In genomic region chr17:24211631-24212440, GRCm38 (mm10) we compare ENCODE assay signal across 7 mouse cellular contexts. TPM values are rescaled to one million over a fixed set of nuclear protein-coding genes. Genes with fewer than 3 reads are reported as not detected.
DNase-seq lines count a peak whose midpoint lies in the region; ATAC-seq and TF ChIP-seq lines count a peak whose summit lies in the region.

No protein-coding gene starts in this region.

- peak overlapping the region; percentile 52 for H3K4me3 ChIP-seq in forebrain, embryonic 13.5 days
- peak overlapping the region; percentile 53 for H3K4me3 ChIP-seq in hindbrain, embryonic 12.5 days
- peak overlapping the region; percentile 35 for H3K4me3 ChIP-seq in lung, postnatal 0 days (ENCODE audit: low read depth, low read length)

- H3K9me3 ChIP-seq in forebrain, embryonic 13.5 days (replicated peaks), result no peaks in the 10 kb centered on the region
- no peaks in the 10 kb centered on the region for H3K9me3 ChIP-seq in hindbrain, embryonic 12.5 days (replicated peaks)
- H3K9me3 ChIP-seq in lung, postnatal 0 days (ENCODE audit: low read length), result no peaks in the 10 kb centered on the region

- H3K27me3 ChIP-seq in forebrain, embryonic 13.5 days, result peaks cover 31% of the 10 kb centered on the region
- peaks cover 27% of the 10 kb centered on the region for H3K27me3 ChIP-seq in hindbrain, embryonic 12.5 days
- H3K27me3 ChIP-seq in lung, postnatal 0 days (replicated peaks; ENCODE audit: insufficient read depth, low read length), result 0 out of 2 replicates have a peak, but pooled peaks cover 11% of the 10 kb centered on the region

- peaks cover 22% of the 10 kb centered on the region for H3K36me3 ChIP-seq in forebrain, embryonic 13.5 days (ENCODE audit: poor library complexity, severe bottlenecking)
- H3K36me3 ChIP-seq in hindbrain, embryonic 12.5 days, result peaks cover 19% of the 10 kb centered on the region
- peaks cover 10% of the 10 kb centered on the region; the same call in 1 of the 2 replicates for H3K36me3 ChIP-seq in lung, postnatal 0 days (ENCODE audit: insufficient read depth, low read length)

- peak overlapping the region; percentile 97 for H3K4me2 ChIP-seq in forebrain, embryonic 13.5 days
- H3K4me2 ChIP-seq in hindbrain, embryonic 12.5 days (replicated peaks), result peak overlapping the region; percentile 96
- peak overlapping the region; percentile 78 for H3K4me2 ChIP-seq in lung, postnatal 0 days (replicated peaks; ENCODE audit: low read depth, low read length)

- peak overlapping the region; percentile 68 for H3K27ac ChIP-seq in forebrain, embryonic 13.5 days
- peak overlapping the region; percentile 79 for H3K27ac ChIP-seq in hindbrain, embryonic 12.5 days
- peak overlapping the region; percentile 73 for H3K27ac ChIP-seq in lung, postnatal 0 days (ENCODE audit: low read length)

- H3K9ac ChIP-seq in forebrain, embryonic 13.5 days, result peak overlapping the region; percentile 82
- peak overlapping the region; percentile 80 for H3K9ac ChIP-seq in hindbrain, embryonic 12.5 days
- H3K9ac ChIP-seq in lung, postnatal 0 days (replicated peaks; ENCODE audit: low read depth), result peak overlapping the region; percentile 36; the same call in 1 of the 2 replicates

- WGBS in forebrain, embryonic 13.5 days, result 1% methylated on average over 37 of the region's 37 CpGs
- 2% methylated on average over 37 of the region's 37 CpGs for WGBS in hindbrain, embryonic 12.5 days
- 4% methylated on average over 37 of the region's 37 CpGs for WGBS in lung, postnatal 0 days

- no peak for TF ChIP-seq CTCF in lung, postnatal 0 days (IDR thresholded peaks at IDR 0.05)

- TF ChIP-seq EP300 in lung, postnatal 0 days (IDR thresholded peaks at IDR 0.05), result no peak

- DNase-seq in ZHBTc4 (ENCODE audit: low read depth, low spot score), result peak; percentile 52
- peak; percentile 79 to 91 for DNase-seq in layer of hippocampus, postnatal 14 days (ENCODE audit: low spot score in 2 of 2)
- DNase-seq in lung, postnatal 0 days (ENCODE audit: low spot score), result peak; percentile 46
- peak; percentile 81 for DNase-seq in right cerebral cortex, postnatal 14 days

- H3K4me1 ChIP-seq in forebrain, embryonic 13.5 days, result peaks cover 53% of the 10 kb centered on the region
- H3K4me1 ChIP-seq in hindbrain, embryonic 12.5 days, result peaks cover 56% of the 10 kb centered on the region
- H3K4me1 ChIP-seq in lung, postnatal 0 days (ENCODE audit: insufficient read depth, low read depth, low read length), result peaks cover 22% of the 10 kb centered on the region

- peak; percentile 52 for ATAC-seq in cerebellum, adult (ENCODE audit: insufficient number of reproducible peaks, low FRiP score, low TSS enrichment)
- peak; percentile 67 for ATAC-seq in forebrain, embryonic 13.5 days
- peak; percentile 29; the same call in 1 of the 2 replicates for ATAC-seq in hindbrain, embryonic 12.5 days (ENCODE audit: low FRiP score)
- ATAC-seq in lung, postnatal 0 days, result peak; percentile 75

RNA-seq across cellular contexts. Expression of gene Ntn3, which starts 2.5 kb away (rescaled TPM):
- 2.4 and 2.9 TPM in 2 replicates for polyA plus RNA-seq in forebrain, embryonic 13.5 days (2015; fragmentation: Nextera tagmentation; extraction: Ambion mirVana)
- polyA plus RNA-seq in hindbrain, embryonic 12.5 days (2016; fragmentation: Nextera tagmentation; extraction: Ambion mirVana), result 10.9 and 12.1 TPM in 2 replicates
- 10 to 100 TPM; 12.3 to 12.4 TPM for total RNA-seq in layer of hippocampus, postnatal 14 days (2021)
- 2.3 and 2.5 TPM in 2 replicates for polyA plus RNA-seq in lung, postnatal 0 days (2015; fragmentation: Nextera tagmentation; extraction: Ambion mirVana)

RNA-seq across cellular contexts. Expression of gene Tbc1d24, which starts 6.5 kb away (rescaled TPM):
- polyA plus RNA-seq in forebrain, embryonic 13.5 days (2015; fragmentation: Nextera tagmentation; extraction: Ambion mirVana), result 10.6 and 12.2 TPM in 2 replicates
- polyA plus RNA-seq in hindbrain, embryonic 12.5 days (2016; fragmentation: Nextera tagmentation; extraction: Ambion mirVana), result 13.5 and 17.0 TPM in 2 replicates
- 10 to 100 TPM; 71.1 to 75.8 TPM for total RNA-seq in layer of hippocampus, postnatal 14 days (2021)
- 1.8 and 1.9 TPM in 2 replicates for polyA plus RNA-seq in lung, postnatal 0 days (2015; fragmentation: Nextera tagmentation; extraction: Ambion mirVana)

RNA-seq across cellular contexts. Expression of gene Tedc2, which starts 8.8 kb away (rescaled TPM):
- polyA plus RNA-seq in forebrain, embryonic 13.5 days (2015; fragmentation: Nextera tagmentation; extraction: Ambion mirVana), result 14.8 and 15.4 TPM in 2 replicates
- polyA plus RNA-seq in hindbrain, embryonic 12.5 days (2016; fragmentation: Nextera tagmentation; extraction: Ambion mirVana), result 14.8 and 15.6 TPM in 2 replicates
- total RNA-seq in layer of hippocampus, postnatal 14 days (2021), result 10 to 100 TPM; 10.0 to 10.2 TPM
- polyA plus RNA-seq in lung, postnatal 0 days (2015; fragmentation: Nextera tagmentation; extraction: Ambion mirVana), result 5.3 and 6.3 TPM in 2 replicates

RNA-seq across cellular contexts. Expression of gene Ccnf, which starts 39.4 kb away (rescaled TPM):
- 60.2 and 66.1 TPM in 2 replicates for polyA plus RNA-seq in forebrain, embryonic 13.5 days (2015; fragmentation: Nextera tagmentation; extraction: Ambion mirVana)
- 49.2 and 53.3 TPM in 2 replicates for polyA plus RNA-seq in hindbrain, embryonic 12.5 days (2016; fragmentation: Nextera tagmentation; extraction: Ambion mirVana)
- total RNA-seq in layer of hippocampus, postnatal 14 days (2021), result 1 to 10 TPM; 5.9 to 8.2 TPM
- polyA plus RNA-seq in lung, postnatal 0 days (2015; fragmentation: Nextera tagmentation; extraction: Ambion mirVana), result 2.8 and 4.5 TPM in 2 replicates

RNA-seq across cellular contexts. Expression of gene Atp6v0c, which starts 42.3 kb away (rescaled TPM):
- polyA plus RNA-seq in forebrain, embryonic 13.5 days (2015; fragmentation: Nextera tagmentation; extraction: Ambion mirVana), result 602 and 648 TPM in 2 replicates
- 558 and 595 TPM in 2 replicates for polyA plus RNA-seq in hindbrain, embryonic 12.5 days (2016; fragmentation: Nextera tagmentation; extraction: Ambion mirVana)
- total RNA-seq in layer of hippocampus, postnatal 14 days (2021), result 1,000 to 10,000 TPM; 1,388 to 1,424 TPM
- 566 and 620 TPM in 2 replicates for polyA plus RNA-seq in lung, postnatal 0 days (2015; fragmentation: Nextera tagmentation; extraction: Ambion mirVana)

Comparison
In these comparisons a context has a peak if more than half of its experiments do, and no peak if none do; other contexts are left out.
1. Peak in every context shown above with its lines: DNase-seq, ATAC-seq, H3K4me3 ChIP-seq and H3K27ac ChIP-seq.